Mouse (Mus musculus) adrenal gland, adult (tissue): Measurements from ENCODE around the gene Slit1.

ENCODE experiments used
- DNase-seq, 2 experiments: peaks; one replicate each; pipeline ENCODE4 v3.0.0; 2022 to 2023; ENCODE audit warnings: low spot score in 1 of 2; ENCODE audit not compliant: inconsistent age in 2 of 2

Slit1 gene

DNA sequence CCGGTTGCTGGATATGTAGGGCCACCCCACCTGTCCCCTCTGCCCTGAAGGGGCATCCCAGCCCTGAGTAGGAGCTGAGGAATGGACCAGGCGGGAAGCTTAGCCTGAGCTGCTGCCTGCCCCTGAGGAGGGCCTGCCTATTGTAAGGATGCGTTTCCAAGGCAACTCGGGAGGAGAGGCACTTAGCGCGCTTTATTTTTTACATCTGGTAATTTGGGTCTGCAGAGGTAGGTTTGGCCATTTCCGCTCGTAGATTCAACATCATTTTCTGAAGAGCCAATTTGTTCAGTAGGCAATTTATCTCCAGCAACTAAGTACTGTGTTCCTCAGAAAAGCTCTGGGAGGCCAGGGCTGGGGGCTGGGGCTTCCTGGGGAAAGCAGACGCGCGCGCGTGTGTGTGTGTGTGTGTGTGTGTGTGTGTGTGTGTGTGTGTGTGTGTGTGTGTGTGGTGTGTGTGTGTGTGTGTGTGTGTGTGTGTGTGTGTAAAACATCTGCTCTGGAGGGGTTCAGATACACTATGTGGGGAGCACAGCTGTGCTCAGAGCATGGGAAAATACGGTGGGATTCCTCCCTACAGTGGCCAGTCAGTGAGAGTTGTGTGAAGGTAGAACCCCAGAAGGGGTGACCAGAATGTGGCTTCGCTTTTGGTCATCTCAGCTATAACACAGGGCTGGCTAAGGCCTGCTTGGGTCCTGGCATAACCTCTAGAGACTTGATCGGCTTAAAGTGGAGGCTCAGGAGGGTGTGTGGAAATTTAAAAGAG lies 130.0 kb downstream of the Slit1 start:
- no peak for DNase-seq

DNA sequence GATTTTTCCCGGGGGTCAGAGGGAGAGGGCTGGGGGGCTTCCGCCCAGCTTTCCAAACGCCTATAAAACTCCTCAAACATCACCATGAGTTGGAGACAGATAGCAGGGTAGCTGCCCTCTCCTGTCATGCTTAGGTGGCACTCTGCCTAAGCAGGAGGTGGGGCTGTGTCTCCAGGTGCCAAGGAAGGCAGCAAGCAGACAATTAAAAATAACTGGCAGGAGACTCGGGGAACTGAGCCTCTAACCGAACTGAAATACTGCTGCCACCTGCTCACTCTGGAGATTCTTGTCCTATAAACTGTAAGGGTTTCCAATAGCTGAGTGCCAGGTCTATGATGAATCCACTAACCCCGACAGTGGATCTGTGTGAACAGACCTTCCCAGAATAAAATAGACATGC lies 131.8 kb downstream of the Slit1 start:
- DNase-seq: no peak

DNA sequence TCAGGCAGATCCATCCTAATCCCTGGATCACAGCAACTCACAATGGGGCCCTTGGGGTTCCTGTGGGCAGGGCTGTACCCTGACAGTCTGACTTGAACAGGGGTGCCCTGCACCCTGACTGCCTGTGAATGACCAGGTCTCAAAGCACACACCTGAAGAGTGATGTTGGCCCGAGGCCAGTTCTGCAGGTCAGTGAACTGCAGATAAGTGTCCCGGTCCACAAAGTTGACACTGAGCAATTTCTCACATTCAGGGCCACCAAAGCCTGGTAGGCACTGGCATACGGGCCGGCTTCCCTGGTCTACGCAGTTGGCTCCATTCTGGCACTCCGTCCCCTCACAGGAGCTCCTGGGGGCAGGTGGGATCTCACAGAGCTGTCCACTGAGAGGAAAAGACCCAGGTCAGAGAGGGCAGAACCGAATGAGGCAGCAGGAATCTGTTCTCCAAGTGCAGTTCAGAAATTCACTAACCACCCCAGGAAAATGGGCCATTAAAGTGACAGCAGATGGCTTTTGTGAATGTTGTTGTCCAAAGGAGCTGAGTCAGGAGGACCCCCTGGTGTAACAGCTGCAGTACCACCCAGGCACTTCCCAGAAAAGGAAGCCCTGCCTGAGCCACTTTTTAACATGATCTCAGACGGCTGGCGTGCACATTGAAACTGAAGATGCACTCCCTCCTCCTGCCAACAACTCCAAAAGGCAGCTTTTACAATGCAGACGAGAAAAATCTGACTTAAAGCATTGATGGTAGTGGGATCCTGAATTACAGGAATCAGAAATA lies 137.1 kb downstream of the Slit1 start:
- no peak for DNase-seq

DNA sequence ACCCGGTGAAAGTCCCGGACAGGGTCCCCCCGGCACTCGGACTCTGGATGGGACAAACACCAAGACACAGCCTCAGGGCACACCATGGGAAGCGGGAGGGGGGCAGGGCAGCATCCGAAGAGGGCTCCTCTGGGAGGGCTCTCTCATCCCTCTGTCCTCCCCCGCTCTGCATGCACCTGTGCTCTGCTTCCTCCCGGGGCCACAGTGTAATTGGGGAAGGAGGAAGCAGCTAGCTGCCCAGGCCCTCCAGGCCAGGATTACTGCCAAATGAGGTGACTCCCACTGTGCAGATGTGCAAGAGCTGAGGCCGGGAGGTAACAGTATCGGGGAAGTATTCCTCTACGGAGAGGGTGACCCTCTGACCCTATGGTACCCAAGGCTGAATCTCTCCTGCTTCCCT lies 142.8 kb downstream of the Slit1 start:
- DNase-seq: no peak

DNA sequence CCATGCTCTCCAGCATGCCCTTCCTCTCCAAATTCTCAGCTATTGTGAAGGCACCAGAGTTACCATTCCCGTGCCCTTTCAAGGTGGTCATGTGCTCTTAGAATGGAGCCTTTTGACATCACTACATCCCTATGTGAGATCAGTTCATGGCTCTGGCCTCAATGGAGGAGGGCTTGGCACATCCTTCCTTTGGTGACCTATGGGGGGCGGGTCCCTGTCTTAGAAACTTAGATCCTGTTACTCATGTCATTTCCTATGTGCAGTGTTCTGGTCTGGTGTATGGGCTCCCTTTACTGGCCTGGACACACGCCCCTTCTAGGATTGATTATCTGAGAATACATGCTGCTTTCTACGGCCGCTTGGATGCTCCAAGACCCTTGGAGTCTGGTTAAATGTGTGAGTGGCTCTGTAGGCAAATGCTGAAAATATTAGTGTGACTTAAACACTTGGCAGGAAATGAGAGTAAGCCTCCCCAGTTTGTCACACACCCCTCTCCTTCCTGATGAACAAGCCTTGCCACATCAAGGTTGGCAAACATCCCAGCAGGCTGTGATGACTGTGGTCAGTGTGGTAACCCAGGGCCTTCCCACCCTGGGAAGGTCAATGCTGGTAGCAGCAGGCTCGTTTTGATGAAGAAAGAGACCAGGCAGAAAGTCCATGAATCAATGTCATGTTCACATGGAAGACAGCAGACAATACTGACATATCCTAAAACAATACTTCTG lies 146.1 kb downstream of the Slit1 start:
- peak; percentile 89 to 96 for DNase-seq

DNA sequence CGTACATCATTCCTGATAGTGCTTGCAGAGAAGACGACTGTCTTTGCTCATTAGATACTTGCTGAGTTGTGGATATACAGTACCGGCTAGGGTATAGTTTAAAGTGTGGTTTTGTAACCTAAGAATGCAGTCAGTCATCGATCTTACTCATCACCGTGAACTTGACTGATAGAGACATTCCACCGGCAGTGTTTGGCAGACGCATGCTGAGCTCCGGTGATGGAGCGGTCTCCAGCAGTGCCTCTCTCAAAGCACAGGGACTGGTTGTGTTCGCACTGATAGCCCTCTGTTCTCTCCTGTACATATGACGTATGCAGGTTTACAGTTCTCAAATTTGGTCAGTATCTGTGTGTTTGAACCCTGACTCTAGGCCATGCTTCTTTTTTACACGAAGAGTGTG lies 151.7 kb downstream of the Slit1 start:
- DNase-seq: no peak

DNA sequence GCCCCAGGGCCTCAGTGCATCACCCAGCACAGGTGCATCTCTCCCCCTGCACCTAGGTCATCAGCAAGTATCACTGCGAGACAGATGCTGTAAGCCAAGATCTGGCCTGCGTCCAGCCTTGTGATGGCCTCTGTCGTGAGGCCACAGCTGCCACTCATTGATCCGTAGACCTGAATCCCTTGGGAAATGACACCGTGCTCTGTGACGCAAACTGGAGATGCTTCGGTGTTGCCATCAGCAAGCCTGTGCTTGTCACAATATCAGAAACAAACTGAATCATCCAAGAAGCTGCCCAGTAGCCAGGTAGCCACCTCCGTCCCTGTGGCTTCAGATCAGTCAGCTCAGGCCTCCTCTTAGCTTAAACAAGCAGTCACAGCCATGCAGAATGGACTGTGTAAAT lies 153.8 kb downstream of the Slit1 start:
- no peak for DNase-seq

DNA sequence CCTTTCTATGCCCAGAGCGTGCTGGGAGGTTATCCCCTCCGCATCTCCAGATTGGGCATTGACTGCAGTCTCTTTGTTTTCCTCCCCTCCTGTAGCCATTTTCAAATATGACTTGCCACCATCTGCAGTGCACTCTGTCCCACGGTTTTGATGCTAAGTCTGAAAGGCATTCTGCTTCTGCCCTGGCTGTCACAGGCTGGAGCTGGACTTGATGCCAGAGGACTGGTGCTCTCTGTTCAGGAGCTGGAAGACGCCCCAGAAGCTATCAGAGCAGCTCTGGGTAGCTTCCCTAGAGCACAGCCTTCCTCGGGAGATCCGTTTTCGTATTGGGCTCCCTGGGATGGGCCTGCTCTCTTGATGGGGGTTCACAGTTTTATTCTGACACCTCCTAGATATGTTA lies 154.4 kb downstream of the Slit1 start:
- no peak for DNase-seq

DNA sequence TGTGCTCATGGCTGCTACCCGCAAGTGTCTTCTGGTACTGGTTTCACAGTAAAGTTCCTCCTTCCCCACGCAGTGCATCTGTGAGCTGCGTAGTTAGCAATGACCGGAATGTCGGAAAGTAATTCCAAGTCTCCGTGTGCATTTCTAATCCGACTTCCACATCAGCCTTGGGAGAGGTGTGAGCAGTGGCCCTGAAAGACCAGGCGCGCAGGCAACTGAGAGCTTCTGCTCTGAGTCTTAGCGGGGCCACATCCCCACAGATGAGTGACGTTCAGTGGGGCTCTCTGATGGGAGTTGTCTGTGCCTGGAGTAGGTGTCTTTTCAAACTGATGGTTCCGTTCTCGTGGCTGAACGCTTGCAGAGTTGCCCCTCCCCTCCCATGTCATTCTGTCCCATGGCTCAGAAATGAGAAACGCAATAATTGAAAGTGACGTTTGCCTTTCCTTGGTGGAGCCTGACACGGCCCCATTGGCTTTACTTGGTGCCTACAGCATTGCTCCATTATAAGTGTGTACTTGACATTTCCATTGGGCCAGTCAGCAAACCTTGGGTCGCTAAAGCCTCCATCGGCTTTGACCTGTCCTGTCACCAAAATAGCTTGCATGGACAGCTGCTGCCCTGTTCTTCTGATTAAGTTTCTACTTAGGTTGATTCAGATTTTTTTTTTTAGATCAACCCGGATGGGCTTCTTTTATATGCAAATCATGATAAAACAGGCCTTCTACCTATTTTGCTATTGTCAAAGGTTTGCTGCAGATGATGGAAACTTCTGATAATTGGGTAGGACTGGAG lies 155.8 kb downstream of the Slit1 start:
- DNase-seq: peak in 1 of 2 experiments; percentile 50

DNA sequence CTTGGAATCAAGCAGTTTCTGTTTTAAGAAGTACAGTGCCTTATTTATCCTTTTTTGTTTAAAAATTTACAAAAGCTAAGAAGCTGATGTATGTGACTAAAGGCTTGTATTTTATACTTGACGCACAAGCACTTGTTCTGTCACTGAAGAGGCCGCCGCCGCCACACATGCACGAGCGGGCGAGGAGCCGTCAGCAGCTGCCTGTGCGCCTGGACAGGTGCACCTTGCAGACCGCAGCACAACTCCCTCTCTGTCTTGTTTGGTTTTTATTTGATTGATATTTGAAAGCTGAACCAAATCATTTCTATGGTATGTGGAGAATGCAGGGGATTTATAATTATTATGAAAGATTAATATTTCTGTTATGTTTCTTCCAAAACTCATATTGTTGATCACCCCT lies 156.7 kb downstream of the Slit1 start:
- no peak for DNase-seq

DNA sequence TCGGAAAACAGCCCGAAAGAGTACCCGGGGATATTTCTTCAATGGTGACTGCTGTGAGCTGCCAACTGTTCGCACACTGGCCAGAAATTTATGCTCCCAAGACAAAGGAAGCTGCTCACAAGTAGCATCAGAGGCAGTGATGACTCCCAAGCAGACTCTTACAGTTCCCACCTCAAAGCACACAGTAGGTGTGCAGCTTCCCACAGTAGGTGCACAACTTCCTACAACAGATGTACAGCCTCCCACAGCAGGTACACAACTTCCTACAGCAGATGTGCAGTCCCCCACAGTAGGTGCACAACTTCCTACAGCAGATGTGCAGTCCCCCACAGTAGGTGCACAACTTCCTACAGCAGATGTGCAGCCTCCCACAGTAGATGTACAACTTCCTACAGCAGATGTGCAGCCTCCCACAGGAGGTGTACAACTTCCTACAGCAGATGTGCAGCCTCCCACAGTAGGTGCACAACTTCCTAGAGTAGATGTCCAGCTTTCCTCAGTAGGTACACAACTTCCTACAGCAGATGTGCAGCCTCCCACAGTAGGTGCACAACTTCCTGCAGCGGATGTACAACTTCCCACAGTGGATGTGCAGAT lies 160.4 kb downstream of the Slit1 start:
- no peak for DNase-seq

DNA sequence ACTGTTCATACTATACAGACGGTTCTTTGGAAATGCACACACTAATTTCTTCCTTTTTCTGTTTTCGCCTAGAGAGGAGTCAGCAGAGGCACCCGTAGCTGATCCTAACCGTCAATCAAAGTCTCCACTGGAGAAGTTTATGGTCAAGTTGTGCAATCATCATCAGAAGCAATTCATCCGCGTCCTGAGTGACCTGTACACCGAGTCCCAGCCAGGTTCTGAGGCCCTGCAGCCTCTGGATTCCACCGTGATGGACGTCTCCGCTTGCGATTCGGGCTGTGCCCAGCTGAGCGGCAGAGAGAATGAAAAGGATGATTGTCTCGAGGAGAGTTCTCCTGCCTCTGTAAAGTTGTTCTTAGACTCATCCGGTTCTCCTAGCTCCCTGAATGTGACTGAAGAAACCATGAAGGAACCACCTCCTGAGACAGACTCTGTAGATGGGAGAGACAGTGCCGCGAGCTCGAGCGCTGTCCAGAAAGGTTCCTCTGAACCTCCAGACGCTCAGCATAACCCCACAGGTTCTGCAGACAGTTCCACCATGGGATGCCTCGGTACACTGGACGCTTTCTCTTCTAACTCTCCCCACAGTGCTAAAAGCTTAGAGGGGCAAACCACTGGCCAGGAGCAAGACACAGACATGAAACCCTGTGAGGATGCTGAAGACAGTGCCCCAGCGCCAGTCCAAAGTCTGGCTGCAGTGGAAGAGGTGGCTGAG lies 161.6 kb downstream of the Slit1 start, which contains the start of gene Gm340:
Gene Gm340, plus strand, starts transcription at position 665 of the 715 bp plus-strand sequence.
- no peak for DNase-seq

DNA sequence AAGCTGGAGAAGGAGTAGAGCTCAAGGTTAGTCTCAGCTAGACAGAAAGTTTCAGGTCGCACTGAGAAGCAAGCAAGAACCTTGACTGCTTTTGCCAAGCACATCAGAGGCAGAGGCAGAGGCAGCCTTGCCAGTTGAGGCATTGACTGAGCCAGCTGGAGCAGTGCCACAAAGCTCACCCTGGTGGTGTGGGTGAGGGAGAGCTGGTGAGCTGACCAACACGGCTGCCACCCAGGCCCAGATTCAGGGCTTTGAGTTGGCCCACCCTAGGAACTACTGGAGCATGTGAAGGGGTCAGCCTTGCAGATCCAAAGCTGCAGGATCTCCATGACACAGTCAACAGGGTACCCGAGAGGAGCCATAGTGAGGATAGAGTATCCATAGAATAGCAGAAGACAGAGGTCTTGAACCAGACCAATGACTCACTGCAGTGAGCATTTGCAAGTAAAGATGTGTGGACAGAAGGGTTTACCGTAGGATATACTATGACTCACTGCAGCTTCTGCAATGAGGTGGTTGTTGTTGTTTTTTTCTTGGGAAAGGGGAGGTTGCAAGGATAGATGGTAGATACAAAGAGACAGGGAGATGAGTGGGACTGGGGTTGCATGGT lies 164.0 kb downstream of the Slit1 start:
- DNase-seq: peak; percentile 76 to 91

DNA sequence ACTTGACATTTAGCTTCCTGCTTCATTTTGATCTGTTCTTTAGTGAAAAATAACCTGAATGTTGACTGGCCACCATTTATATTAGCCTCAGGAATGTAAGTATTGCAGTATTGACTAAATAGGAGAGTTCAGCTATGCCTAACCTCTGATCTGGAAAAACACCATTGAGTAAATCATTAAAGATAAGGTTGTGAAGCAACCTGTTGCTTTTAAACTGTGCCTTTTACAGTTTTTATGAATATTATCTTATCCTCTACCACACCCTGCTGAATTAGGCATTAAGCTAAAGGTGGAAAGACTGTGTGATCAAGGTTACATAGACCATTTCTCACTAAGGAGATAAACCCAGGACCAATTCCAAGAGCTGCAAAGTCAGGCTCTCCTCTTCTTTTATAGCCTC lies 165.9 kb downstream of the Slit1 start:
- no peak for DNase-seq

DNA sequence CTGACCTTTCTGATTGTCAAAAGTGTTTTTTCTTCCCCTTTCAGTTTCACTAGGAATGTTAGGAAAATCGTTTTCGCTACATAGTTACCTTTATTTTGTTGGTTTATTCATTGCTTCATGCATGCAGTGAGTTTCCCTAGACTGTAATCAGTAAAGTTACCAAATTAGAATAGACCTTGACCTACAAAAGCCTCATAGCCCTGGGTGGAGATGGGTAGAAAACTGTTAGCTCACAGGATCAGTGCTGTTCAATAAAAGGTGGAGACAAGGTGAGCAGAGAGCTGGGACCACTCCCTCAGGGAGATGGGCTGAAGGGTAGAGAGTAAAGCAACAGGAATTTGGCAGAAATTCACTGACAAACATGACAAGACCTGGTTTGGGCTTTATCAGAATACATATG lies 169.8 kb downstream of the Slit1 start:
- no peak for DNase-seq

DNA sequence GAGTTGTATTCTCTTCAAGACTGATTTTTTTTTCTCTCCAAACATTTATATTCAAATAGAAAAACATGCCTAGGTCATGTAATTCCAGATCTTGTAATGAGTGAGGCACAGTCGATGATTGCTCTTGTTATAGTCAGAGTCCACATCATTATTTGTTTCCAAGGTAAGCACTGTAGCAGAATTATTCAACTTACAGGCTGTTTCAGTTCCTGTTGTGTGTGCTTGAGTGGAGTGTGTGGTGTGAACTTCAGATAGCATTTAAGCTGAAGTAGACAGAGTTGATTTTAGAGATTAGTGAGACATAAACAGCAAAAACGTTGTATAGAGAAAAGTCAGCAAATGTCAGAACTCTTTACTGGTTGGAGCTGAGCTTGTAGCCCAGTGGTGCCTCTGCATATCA lies 174.7 kb downstream of the Slit1 start:
- no peak for DNase-seq

DNA sequence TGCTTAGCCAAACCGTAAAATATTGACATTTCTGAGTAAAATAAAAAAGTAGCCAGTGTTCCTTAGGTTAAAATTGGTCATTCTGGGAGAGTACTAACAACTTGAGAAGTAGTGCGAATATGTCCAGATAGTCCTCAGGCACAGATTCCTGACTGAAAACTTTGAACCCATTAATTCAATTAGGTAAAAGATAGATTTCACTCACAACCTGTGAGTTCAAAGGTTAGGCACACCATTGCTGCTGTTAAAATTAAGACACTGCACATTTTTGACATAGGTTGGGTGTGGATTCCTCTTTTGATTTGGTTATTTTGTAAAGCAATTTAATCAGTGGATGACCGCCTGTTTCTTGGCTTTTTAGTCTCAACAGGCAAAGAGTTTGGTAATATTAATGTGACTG lies 182.6 kb downstream of the Slit1 start:
- DNase-seq: no peak

DNA sequence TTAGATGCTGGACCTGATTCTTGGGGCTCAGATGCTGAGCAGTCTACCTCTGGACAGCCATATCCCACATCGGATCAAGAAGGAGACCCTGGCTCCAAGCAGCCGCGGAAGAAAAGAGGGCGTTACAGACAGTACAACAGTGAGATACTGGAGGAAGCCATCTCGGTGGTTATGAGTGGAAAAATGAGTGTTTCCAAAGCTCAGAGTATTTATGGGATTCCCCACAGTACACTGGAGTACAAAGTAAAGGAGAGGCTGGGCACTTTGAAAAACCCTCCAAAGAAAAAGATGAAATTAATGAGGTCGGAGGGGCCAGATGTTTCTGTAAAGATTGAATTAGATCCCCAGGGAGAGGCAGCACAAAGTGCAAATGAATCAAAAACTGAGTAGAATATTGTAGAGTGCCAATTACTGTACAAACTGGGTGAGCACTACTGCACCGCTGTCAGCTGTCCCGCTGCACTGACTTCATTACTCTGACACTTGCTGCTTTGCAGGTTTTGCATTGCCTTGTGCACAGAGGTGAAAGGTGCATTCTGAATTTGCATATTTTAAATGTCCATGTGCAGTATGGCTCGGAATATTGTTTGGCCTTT lies 184.5 kb downstream of the Slit1 start:
- DNase-seq: no peak

DNA sequence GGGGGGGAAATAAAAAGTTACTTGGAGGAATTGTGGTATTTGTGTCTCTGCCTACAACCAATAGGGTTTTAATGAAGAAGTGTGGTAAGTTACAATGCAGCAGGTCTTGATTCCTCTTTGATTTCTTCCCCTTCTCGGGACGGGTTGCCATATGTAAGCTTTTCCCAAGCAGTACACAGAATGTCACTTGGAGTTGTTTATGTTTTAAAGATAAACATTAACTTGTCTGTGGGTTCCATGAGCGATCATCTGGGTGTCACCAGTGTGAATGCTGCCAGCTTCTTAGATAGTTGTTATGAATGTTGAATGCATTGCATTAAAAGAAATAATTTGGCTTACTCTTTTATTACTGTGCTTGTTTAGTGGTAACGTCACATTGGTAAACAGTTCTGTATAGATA lies 186.0 kb downstream of the Slit1 start:
- DNase-seq: no peak
